Mouse (Mus musculus): ENCODE measurements around the gene Epb42. TPM values are rescaled to one million over a fixed set of nuclear protein-coding genes. Genes with fewer than 3 reads are reported as not detected.

The Epb42 gene
- polyA plus RNA-seq, 1 experiment from 2014 or later = 3.6 TPM

Small RNA genes within 50 kb of the gene (microRNA-seq; reads per million reads assigned to microRNA genes)
- gene Gm44325 = not detected

Other genes with a start within 250 kb of the Epb42 start
- gene Cdan1, start 186.9 kb downstream of the Epb42 start, polyA plus RNA-seq (2014; fragmentation: Nextera tagmentation; extraction: Ambion mirVana) = 6.3 and 7.9 TPM in 2 replicates
- 9.4 and 11.8 TPM in 2 replicates for gene Ttbk2, start 186.5 kb downstream of the Epb42 start, polyA plus RNA-seq (2014; fragmentation: Nextera tagmentation; extraction: Ambion mirVana)
- 23.7 and 25.7 TPM in 2 replicates for gene Ubr1, start 66.4 kb downstream of the Epb42 start, polyA plus RNA-seq (2014; fragmentation: Nextera tagmentation; extraction: Ambion mirVana)
- 5.2 and 7.6 TPM in 2 replicates for gene Tmem62, start 60.1 kb downstream of the Epb42 start, polyA plus RNA-seq (2014; fragmentation: Nextera tagmentation; extraction: Ambion mirVana)
- gene Ccndbp1, start 28.7 kb downstream of the Epb42 start, polyA plus RNA-seq (2014; fragmentation: Nextera tagmentation; extraction: Ambion mirVana) = 52.0 and 57.7 TPM in 2 replicates
- 0.11 TPM in 1 of 2 replicates, not detected in the other for gene Tgm5, start 48.8 kb upstream of the Epb42 start, polyA plus RNA-seq (2014; fragmentation: Nextera tagmentation; extraction: Ambion mirVana)
- not detected in 2 replicates for gene Tgm7, start 72.7 kb upstream of the Epb42 start, polyA plus RNA-seq (2014; fragmentation: Nextera tagmentation; extraction: Ambion mirVana)
- 33.6 and 35.6 TPM in 2 replicates for gene Adal, start 103.4 kb upstream of the Epb42 start, polyA plus RNA-seq (2014; fragmentation: Nextera tagmentation; extraction: Ambion mirVana)
- gene Lcmt2, start 103.6 kb upstream of the Epb42 start, polyA plus RNA-seq (2014; fragmentation: Nextera tagmentation; extraction: Ambion mirVana) = 22.9 and 23.2 TPM in 2 replicates
- 59.2 and 60.7 TPM in 2 replicates for gene Tubgcp4, start 133.6 kb upstream of the Epb42 start, polyA plus RNA-seq (2014; fragmentation: Nextera tagmentation; extraction: Ambion mirVana)
- gene Zscan29, start 134.1 kb upstream of the Epb42 start, polyA plus RNA-seq (2014; fragmentation: Nextera tagmentation; extraction: Ambion mirVana) = 14.6 and 15.0 TPM in 2 replicates
- 143 and 151 TPM in 2 replicates for gene Trp53bp1, start 234.3 kb upstream of the Epb42 start, polyA plus RNA-seq (2014; fragmentation: Nextera tagmentation; extraction: Ambion mirVana)